Mouse (Mus musculus) neural tube, embryonic 13.5 days (tissue): ENCODE results near the gene Peli2. TPM values are rescaled to one million over a fixed set of nuclear protein-coding genes. Genes with fewer than 3 reads are reported as not detected.

ENCODE experiments used
- ATAC-seq: fragments of 200-750 bp; cut with Nextera tagmentation; 2 replicates; pipeline ENCODE4 v1.8.0; 2017; ENCODE audit warnings: low read depth, mild to moderate bottlenecking, moderate TSS enrichment, moderate library complexity
- H3K27ac ChIP-seq: fragments of 300-500 bp; sonication (generic); replicated peaks from 2 replicates; pipeline ENCODE4 v1.5.1; 2015; ENCODE audit warnings: moderate library complexity, mild to moderate bottlenecking, inconsistent platforms
- H3K27me3 ChIP-seq: fragments of 300-500 bp; sonication (generic); 2 replicates; pipeline ENCODE4 v1.6.1; 2015; ENCODE audit warnings: mild to moderate bottlenecking, inconsistent platforms
- H3K36me3 ChIP-seq: fragments of 300-500 bp; sonication (generic); 2 replicates; pipeline ENCODE4 v1.6.1; 2015; ENCODE audit warnings: mild to moderate bottlenecking, inconsistent platforms
- H3K4me1 ChIP-seq: fragments of 300-500 bp; sonication (generic); replicated peaks from 2 replicates; pipeline ENCODE4 v1.6.1; 2015; ENCODE audit warnings: inconsistent platforms
- H3K4me2 ChIP-seq: fragments of 300-500 bp; sonication (generic); 2 replicates; pipeline ENCODE4 v1.6.1; 2015; ENCODE audit warnings: inconsistent platforms, mild to moderate bottlenecking, moderate library complexity
- H3K4me3 ChIP-seq: fragments of 300-500 bp; sonication (generic); 2 replicates; pipeline ENCODE4 v1.5.1; 2015; ENCODE audit warnings: mild to moderate bottlenecking, inconsistent platforms
- H3K9ac ChIP-seq: fragments of 300-500 bp; sonication (generic); 2 replicates; pipeline ENCODE4 v1.6.1; 2015; ENCODE audit warnings: moderate library complexity, mild to moderate bottlenecking, inconsistent platforms
- H3K9me3 ChIP-seq: fragments of 300-500 bp; sonication (generic); 2 replicates; pipeline ENCODE4 v1.6.1; 2016; ENCODE audit warnings: inconsistent platforms
- WGBS: fragments of 180-500 bp; shearing (Covaris S2); methylation state at CpG from one replicate; pipeline ENCODE4 v1.1.7; 2015; 5-methylcytosine and 5-hydroxymethylcytosine counted together
- polyA plus RNA-seq: library from polyadenylated mRNA; unstranded; fragments of >200 nt; fragmentation: Nextera tagmentation; extraction: Ambion mirVana; gene quantifications from 2 replicates; pipeline ENCODE4 v1.2.1, GENCODE M21; 2015

Gene Peli2
- polyA plus RNA-seq, 1 experiment from 2014 or later = 10.8 TPM

- ATAC-seq = no peak
- Histone ChIP-seq H3K36me3 (no peaks in the 10 kb centered on the region), H3K9ac (no peak overlapping the region), H3K9me3 (no peaks in the 10 kb centered on the region), H3K27me3 (no peaks in the 10 kb centered on the region), H3K4me1 (peaks cover 21% of the 10 kb centered on the region), H3K4me2 (no peak overlapping the region), H3K4me3 (no peak overlapping the region), H3K27ac (no peak overlapping the region)
- 85% methylated on average over 8 of the region's 8 CpGs for WGBS
These were observed 54.5 kb downstream of the Peli2 start for GRCm38 (mm10) chr14:48175115-48175514.

- no peak for ATAC-seq
- Histone ChIP-seq H3K9ac (no peak overlapping the region), H3K27me3 (no peaks in the 10 kb centered on the region), H3K27ac (no peak overlapping the region), H3K4me2 (no peak overlapping the region), H3K4me3 (no peak overlapping the region), H3K36me3 (peaks cover 12% of the 10 kb centered on the region), H3K4me1 (no peaks in the 10 kb centered on the region; the same call in 1 of the 2 replicates), H3K9me3 (peaks cover 12% of the 10 kb centered on the region)
- 87% methylated on average over 15 of the region's 15 CpGs for WGBS
These were observed 57.8 kb downstream of the Peli2 start for GRCm38 (mm10) chr14:48178304-48178995.

GRCm38 (mm10) chr14:48179021-48179420, 58.4 kb downstream of the Peli2 start:
- no peak overlapping the region for H3K4me3 ChIP-seq
- H3K4me1 ChIP-seq = no peaks in the 10 kb centered on the region; the same call in 1 of the 2 replicates
- H3K27ac ChIP-seq = no peak overlapping the region
- no peak overlapping the region for H3K4me2 ChIP-seq
- no peak for ATAC-seq
- H3K27me3 ChIP-seq = no peaks in the 10 kb centered on the region
- H3K36me3 ChIP-seq = peaks cover 16% of the 10 kb centered on the region
- no peak overlapping the region for H3K9ac ChIP-seq
- peaks cover 12% of the 10 kb centered on the region for H3K9me3 ChIP-seq
- WGBS = 82% methylated on average over 8 of the region's 8 CpGs

- 85% methylated on average over 6 of the region's 6 CpGs for WGBS
- peaks cover 12% of the 10 kb centered on the region for H3K9me3 ChIP-seq
- peaks cover 11% of the 10 kb centered on the region for H3K4me1 ChIP-seq
- no peak overlapping the region for H3K9ac ChIP-seq
- no peak for ATAC-seq
- H3K4me2 ChIP-seq = no peak overlapping the region
- H3K4me3 ChIP-seq = no peak overlapping the region
- no peaks in the 10 kb centered on the region for H3K27me3 ChIP-seq
- H3K36me3 ChIP-seq = peaks cover 31% of the 10 kb centered on the region
- H3K27ac ChIP-seq = no peak overlapping the region
These were observed 65.7 kb downstream of the Peli2 start for GRCm38 (mm10) chr14:48186302-48186701.

- WGBS = 72% methylated on average over 9 of the region's 9 CpGs
- no peak for ATAC-seq
- Histone ChIP-seq H3K36me3 (peaks cover 27% of the 10 kb centered on the region), H3K9me3 (peaks cover 5% of the 10 kb centered on the region), H3K4me1 (peaks cover 11% of the 10 kb centered on the region), H3K4me2 (no peak overlapping the region), H3K9ac (no peak overlapping the region), H3K27ac (no peak overlapping the region), H3K4me3 (no peak overlapping the region), H3K27me3 (no peaks in the 10 kb centered on the region)
These were observed 66.5 kb downstream of the Peli2 start for GRCm38 (mm10) chr14:48187100-48187499.

- H3K4me2 ChIP-seq = no peak overlapping the region
- no peaks in the 10 kb centered on the region for H3K9me3 ChIP-seq
- no peaks in the 10 kb centered on the region for H3K27me3 ChIP-seq
- H3K4me1 ChIP-seq = peaks cover 14% of the 10 kb centered on the region
- H3K36me3 ChIP-seq = peaks cover 14% of the 10 kb centered on the region; the same call in 1 of the 2 replicates
- H3K9ac ChIP-seq = no peak overlapping the region
- H3K4me3 ChIP-seq = no peak overlapping the region
- no peak for ATAC-seq
- H3K27ac ChIP-seq = no peak overlapping the region
- 64% methylated on average over 8 of the region's 8 CpGs for WGBS
These were observed 68.7 kb downstream of the Peli2 start for GRCm38 (mm10) chr14:48189330-48189729.

GRCm38 (mm10) chr14:48190946-48191345, 70.3 kb downstream of the Peli2 start:
- Histone ChIP-seq H3K9me3 (no peaks in the 10 kb centered on the region), H3K36me3 (no peaks in the 10 kb centered on the region), H3K4me2 (no peak overlapping the region), H3K9ac (no peak overlapping the region), H3K4me1 (peaks cover 14% of the 10 kb centered on the region), H3K27ac (no peak overlapping the region), H3K27me3 (no peaks in the 10 kb centered on the region), H3K4me3 (no peak overlapping the region)
- WGBS = 97% methylated on average over 5 of the region's 5 CpGs
- ATAC-seq = no peak

- Histone ChIP-seq H3K36me3 (no peaks in the 10 kb centered on the region), H3K27me3 (no peaks in the 10 kb centered on the region), H3K4me1 (peaks cover 17% of the 10 kb centered on the region), H3K9me3 (no peaks in the 10 kb centered on the region), H3K27ac (no peak overlapping the region), H3K4me3 (no peak overlapping the region), H3K9ac (no peak overlapping the region), H3K4me2 (no peak overlapping the region)
- ATAC-seq = no peak
- 95% methylated on average over 3 of the region's 3 CpGs for WGBS
These were observed 71.3 kb downstream of the Peli2 start for GRCm38 (mm10) chr14:48191925-48192324.

GRCm38 (mm10) chr14:48196804-48197203, 76.2 kb downstream of the Peli2 start:
- Histone ChIP-seq H3K4me2 (no peak overlapping the region), H3K4me1 (peaks cover 54% of the 10 kb centered on the region), H3K9ac (no peak overlapping the region), H3K4me3 (no peak overlapping the region), H3K27me3 (no peaks in the 10 kb centered on the region), H3K27ac (no peak overlapping the region), H3K9me3 (no peaks in the 10 kb centered on the region), H3K36me3 (no peaks in the 10 kb centered on the region)
- ATAC-seq = peak; percentile 48; the same call in 1 of the 2 replicates
- 53% methylated on average over 5 of the region's 5 CpGs for WGBS

GRCm38 (mm10) chr14:48197287-48197686, 76.7 kb downstream of the Peli2 start:
- Histone ChIP-seq H3K4me3 (no peak overlapping the region), H3K9me3 (no peaks in the 10 kb centered on the region), H3K36me3 (no peaks in the 10 kb centered on the region), H3K9ac (no peak overlapping the region), H3K4me2 (no peak overlapping the region), H3K27ac (no peak overlapping the region), H3K27me3 (no peaks in the 10 kb centered on the region), H3K4me1 (peaks cover 59% of the 10 kb centered on the region)
- 80% methylated on average over 7 of the region's 7 CpGs for WGBS
- ATAC-seq = no peak

- 43% methylated on average over 8 of the region's 8 CpGs for WGBS
- no peak overlapping the region for H3K27ac ChIP-seq
- H3K9ac ChIP-seq = no peak overlapping the region
- no peaks in the 10 kb centered on the region for H3K9me3 ChIP-seq
- H3K4me2 ChIP-seq = no peak overlapping the region
- no peak for ATAC-seq
- peaks cover 66% of the 10 kb centered on the region for H3K4me1 ChIP-seq
- no peaks in the 10 kb centered on the region for H3K27me3 ChIP-seq
- no peaks in the 10 kb centered on the region for H3K36me3 ChIP-seq
- no peak overlapping the region for H3K4me3 ChIP-seq
These were observed 77.7 kb downstream of the Peli2 start for GRCm38 (mm10) chr14:48198190-48198954.

GRCm38 (mm10) chr14:48198957-48199356, 78.3 kb downstream of the Peli2 start:
- Histone ChIP-seq H3K36me3 (no peaks in the 10 kb centered on the region), H3K9me3 (no peaks in the 10 kb centered on the region), H3K4me2 (no peak overlapping the region), H3K9ac (no peak overlapping the region), H3K4me3 (no peak overlapping the region), H3K4me1 (peaks cover 63% of the 10 kb centered on the region), H3K27ac (no peak overlapping the region), H3K27me3 (no peaks in the 10 kb centered on the region)
- ATAC-seq = no peak
- 67% methylated on average over 16 of the region's 16 CpGs for WGBS
